Mouse (Mus musculus) R1 (cell line): ENCODE results near the gene Agpat2.

ENCODE experiments used
- DNase-seq: peaks from one replicate; pipeline ENCODE4 v3.0.0-alpha.2; 2018; ENCODE audit warnings: low read depth, low spot score

Gene Agpat2

GRCm38 (mm10) chr2:26596898-26597297 is 7.3 kb downstream of the Agpat2 start:
- no peak for DNase-seq

- DNase-seq, result no peak
These were observed 8.3 kb downstream of the Agpat2 start for GRCm38 (mm10) chr2:26595725-26596435.

GRCm38 (mm10) chr2:26594934-26595724 is 9.1 kb downstream of the Agpat2 start:
- no peak for DNase-seq

GRCm38 (mm10) chr2:26594461-26594933 is 9.7 kb downstream of the Agpat2 start:
- DNase-seq, result peak; percentile 73

- peak; percentile 93 for DNase-seq
These were observed 10.2 kb downstream of the Agpat2 start for GRCm38 (mm10) chr2:26594022-26594346.

- DNase-seq, result no peak
These were observed 10.8 kb downstream of the Agpat2 start for GRCm38 (mm10) chr2:26593211-26594021.

GRCm38 (mm10) chr2:26591416-26591815 is 12.8 kb downstream of the Agpat2 start:
- no peak for DNase-seq

- DNase-seq, result no peak
These were observed 13.3 kb downstream of the Agpat2 start for GRCm38 (mm10) chr2:26590962-26591361.

GRCm38 (mm10) chr2:26590282-26590681 is 13.9 kb downstream of the Agpat2 start:
- DNase-seq, result no peak

- DNase-seq, result no peak
These were observed 14.9 kb downstream of the Agpat2 start for GRCm38 (mm10) chr2:26589284-26589683.

- DNase-seq, result no peak
These were observed 15.6 kb downstream of the Agpat2 start for GRCm38 (mm10) chr2:26588573-26588972.

- DNase-seq, result no peak
These were observed 17.2 kb downstream of the Agpat2 start for GRCm38 (mm10) chr2:26587044-26587405.

- peak; percentile 92 for DNase-seq
These were observed 17.7 kb downstream of the Agpat2 start, which contains the start of gene Gm20532 for GRCm38 (mm10) chr2:26586294-26587043. TSS of gene Gm20532 (plus strand) at chr2:26586639.

GRCm38 (mm10) chr2:26585713-26586112 is 18.5 kb downstream of the Agpat2 start:
- no peak for DNase-seq

- DNase-seq, result no peak
These were observed 20.6 kb downstream of the Agpat2 start for GRCm38 (mm10) chr2:26583640-26584039.

GRCm38 (mm10) chr2:26582741-26583140 is 21.5 kb downstream of the Agpat2 start:
- DNase-seq, result no peak

GRCm38 (mm10) chr2:26582203-26582602 is 22.0 kb downstream of the Agpat2 start:
- peak; percentile 82 for DNase-seq

GRCm38 (mm10) chr2:26580751-26581150 is 23.5 kb downstream of the Agpat2 start:
- DNase-seq, result no peak

GRCm38 (mm10) chr2:26579714-26580113 is 24.5 kb downstream of the Agpat2 start, which contains the start of gene Egfl7:
TSS of gene Egfl7 (plus strand) at chr2:26580014.
- DNase-seq, result no peak

GRCm38 (mm10) chr2:26578369-26578768 is 25.8 kb downstream of the Agpat2 start:
- DNase-seq, result peak; percentile 61

- peak; percentile 77 for DNase-seq
These were observed 27.8 kb downstream of the Agpat2 start for GRCm38 (mm10) chr2:26576462-26576861.
